Mouse (Mus musculus) activated CD4-positive, CD25-positive, alpha-beta regulatory T cell (primary cell): ENCODE data around the gene Cdh7. TPM values are rescaled to one million over a fixed set of nuclear protein-coding genes. Genes with fewer than 3 reads are reported as not detected.

Source experiments
- polyA plus RNA-seq, 2 experiments: library from polyadenylated mRNA; unstranded; fragments of 100-300 nt; shearing (Covaris generic); gene quantifications; one replicate each; pipeline ENCODE4 v1.2.1; 2017

The Cdh7 gene
- not detected for polyA plus RNA-seq

GRCm38 (mm10) chr1:109982064-109982808, at the start of gene Cdh7:
Cdh7 (plus strand) TSS chr1:109982431.

